Mouse (Mus musculus) testis, adult 2 months (tissue): ENCODE measurements around the gene Kdm5b.

Experiments
- CTCF ChIP-seq: fragments of 200-500 bp; IDR thresholded peaks from 2 replicates; pipeline ENCODE4 v1.5.1; 2012; ENCODE audit warnings: low read depth, mild to moderate bottlenecking, inconsistent platforms, low read length, moderate library complexity; ENCODE audit not compliant: control insufficient read depth, insufficient read depth, insufficient replicate concordance
- POLR2A ChIP-seq: fragments of 200-500 bp; IDR thresholded peaks from 2 replicates; pipeline ENCODE4 v1.6.1; 2012; ENCODE audit warnings: low read depth, mild to moderate bottlenecking, inconsistent platforms, low read length, moderate library complexity; ENCODE audit not compliant: control insufficient read depth

- TF ChIP-seq CTCF (peak; percentile 62; the same call in 1 of the 2 replicates), POLR2A (no peak)
Observed at GRCm38 (mm10) chr1:134518677-134519076, 41.3 kb upstream of the Kdm5b start.
